In genomic region chr19:18889117-18889627, GRCm38 (mm10) we compare ENCODE assay signal across 9 mouse cellular contexts.
DNase-seq lines count a peak whose midpoint lies in the region; ATAC-seq and TF ChIP-seq lines count a peak whose summit lies in the region.
"Had no signal": no experiment of that assay in that cellular context is flagged by ENCODE, and none has a peak within 500 bp of the region (broad histone marks: within the 10 kb centered on the region; RNA-seq: fewer than 3 reads in every experiment).

No protein-coding gene starts in this region.

- H3K9me3 ChIP-seq in heart, embryonic 16.5 days (replicated peaks; ENCODE audit: control insufficient read depth, low read length), result no peaks in the 10 kb centered on the region

- H3K27ac ChIP-seq in gastrocnemius, adult 2 months, result no peak overlapping the region
- no peak overlapping the region for H3K27ac ChIP-seq in heart, embryonic 16.5 days (ENCODE audit: low read length)

- DNase-seq in gastrocnemius, adult 2 months, result no peak
- no peak for DNase-seq in gastrocnemius, postnatal 10 days
- DNase-seq in embryo, embryonic 10 days (ENCODE audit: low spot score), result peak; percentile 51
- DNase-seq in left cerebral cortex, adult 8-10 months (ENCODE audit: low spot score in 2 of 2), result peak; percentile 27 to 51
- DNase-seq in retina, postnatal 1 day, result peak; percentile 74
- no peak for DNase-seq in gastrocnemius, adult 18-20 months (ENCODE audit: low spot score)
- no peak for DNase-seq in kidney, adult 9 months

- WGBS in heart, embryonic 16.5 days, result 15% methylated on average over 11 of the region's 11 CpGs

- H3K4me1 ChIP-seq in heart, embryonic 16.5 days (ENCODE audit: control insufficient read depth, insufficient read depth, low read length), result 0 out of 2 replicates have a peak, but pooled peaks cover 4% of the 10 kb centered on the region

- no peak for TF ChIP-seq CTCF in gastrocnemius, adult 2 months (IDR thresholded peaks at IDR 0.05)

- H3K4me3 ChIP-seq in gastrocnemius, adult 2 months, result peak overlapping the region; percentile 53
- H3K4me3 ChIP-seq in heart, embryonic 16.5 days (ENCODE audit: low read length), result peak overlapping the region; percentile 38
- H3K4me3 ChIP-seq: erythroblast, embryonic 14.5 days had no signal

- no peaks in the 10 kb centered on the region for H3K36me3 ChIP-seq in heart, embryonic 16.5 days (ENCODE audit: control insufficient read depth, insufficient read depth)

- peak overlapping the region; percentile 59 for H3K4me2 ChIP-seq in heart, embryonic 16.5 days (ENCODE audit: low read depth, low read length)

- no peaks in the 10 kb centered on the region for H3K27me3 ChIP-seq in heart, embryonic 16.5 days (ENCODE audit: control insufficient read depth, insufficient read depth, low read length)

- peak overlapping the region; percentile 33; the same call in 1 of the 2 replicates for H3K9ac ChIP-seq in heart, embryonic 16.5 days (ENCODE audit: low read length)

- intact Hi-C loops in gastrocnemius, adult 2 months (cut with DNase I), result no loop called here

- ATAC-seq in heart, embryonic 16.5 days (replicated peaks; ENCODE audit: extremely low read depth, insufficient read depth, low FRiP score), result no peak

Comparison
In these comparisons a context has a peak if more than half of its experiments do, and no peak if none do; other contexts are left out.
1. DNase-seq: peak in embryo, embryonic 10 days (single experiment), left cerebral cortex, adult 8-10 months (2 of 2) and retina, postnatal 1 day (single experiment); none in gastrocnemius, adult 2 months (single experiment), gastrocnemius, postnatal 10 days (single experiment), gastrocnemius, adult 18-20 months (single experiment) and kidney, adult 9 months (single experiment).